Mouse (Mus musculus): ENCODE measurements around the gene Ifnk. TPM values are rescaled to one million over a fixed set of nuclear protein-coding genes. Genes with fewer than 3 reads are reported as not detected.

Gene Ifnk
- polyA plus RNA-seq, 1 experiment from 2014 or later, result 0.56 TPM

GRCm38 (mm10) chr4:35156751-35157611 lies 5.1 kb downstream of the Ifnk start, which contains the start of gene Mob3b:
Gene Mob3b (minus strand): TSS chr4:35157484.
- H3K4me2 ChIP-seq (ENCODE audit: low read depth, low read length, severe bottlenecking), result peak within 1 kb of the TSS; percentile 85
- peak within 1 kb of the TSS; percentile 78 for H3K27ac ChIP-seq (ENCODE audit: low read depth, low read length)
- WGBS, result under 1% methylated on average over 50 of the region's 50 CpGs
- peak within 1 kb of the TSS; percentile 60 for H3K4me3 ChIP-seq (ENCODE audit: low read depth, low read length)
- no peaks in the 10 kb centered on the region for H3K9me3 ChIP-seq (ENCODE audit: control insufficient read depth, low read length)
- H3K27me3 ChIP-seq (ENCODE audit: control insufficient read depth, insufficient read depth, low read length), result no peaks in the 10 kb centered on the region
- ATAC-seq (replicated peaks; ENCODE audit: low FRiP score), result peak; percentile 81
- peak within 1 kb of the TSS; percentile 83 for H3K9ac ChIP-seq (ENCODE audit: low read length)
- H3K4me1 ChIP-seq (replicated peaks; ENCODE audit: control insufficient read depth, insufficient read depth, low read length), result no peaks in the 10 kb centered on the region; the same call in 1 of the 2 replicates
- peak; percentile 94 for DNase-seq (ENCODE audit: low spot score)
- no peaks in the 10 kb centered on the region for H3K36me3 ChIP-seq (ENCODE audit: control insufficient read depth, insufficient read depth, low read length)

GRCm38 (mm10) chr4:35157815-35158214 lies 6.0 kb downstream of the Ifnk start:
- no peak overlapping the region for H3K9ac ChIP-seq (ENCODE audit: low read length)
- no peaks in the 10 kb centered on the region for H3K27me3 ChIP-seq (ENCODE audit: control insufficient read depth, insufficient read depth, low read length)
- no peak overlapping the region for H3K4me2 ChIP-seq (ENCODE audit: low read depth, low read length, severe bottlenecking)
- H3K4me1 ChIP-seq (replicated peaks; ENCODE audit: control insufficient read depth, insufficient read depth, low read length), result no peaks in the 10 kb centered on the region; the same call in 1 of the 2 replicates
- H3K27ac ChIP-seq (ENCODE audit: low read depth, low read length), result no peak overlapping the region
- H3K4me3 ChIP-seq (ENCODE audit: low read depth, low read length), result no peak overlapping the region
- no peaks in the 10 kb centered on the region for H3K36me3 ChIP-seq (ENCODE audit: control insufficient read depth, insufficient read depth, low read length)
- DNase-seq (ENCODE audit: low spot score) (no peak), ATAC-seq (replicated peaks; ENCODE audit: low FRiP score) (no peak)
- 71% methylated on average over 11 of the region's 11 CpGs for WGBS
- no peaks in the 10 kb centered on the region for H3K9me3 ChIP-seq (ENCODE audit: control insufficient read depth, low read length)

GRCm38 (mm10) chr4:35165275-35165674 lies 13.4 kb downstream of the Ifnk start:
- DNase-seq (ENCODE audit: low spot score), result no peak
- no peak overlapping the region for H3K4me2 ChIP-seq (ENCODE audit: low read depth, low read length, severe bottlenecking)
- H3K4me3 ChIP-seq (ENCODE audit: low read depth, low read length), result no peak overlapping the region
- 84% methylated on average over 2 of the region's 2 CpGs for WGBS
- no peak for ATAC-seq (replicated peaks; ENCODE audit: low FRiP score)
- H3K4me1 ChIP-seq (replicated peaks; ENCODE audit: control insufficient read depth, insufficient read depth, low read length), result no peaks in the 10 kb centered on the region
- no peaks in the 10 kb centered on the region for H3K36me3 ChIP-seq (ENCODE audit: control insufficient read depth, insufficient read depth, low read length)
- H3K9ac ChIP-seq (ENCODE audit: low read length), result no peak overlapping the region
- no peaks in the 10 kb centered on the region for H3K9me3 ChIP-seq (ENCODE audit: control insufficient read depth, low read length)
- H3K27me3 ChIP-seq (ENCODE audit: control insufficient read depth, insufficient read depth, low read length), result no peaks in the 10 kb centered on the region
- no peak overlapping the region for H3K27ac ChIP-seq (ENCODE audit: low read depth, low read length)

- no peak for ATAC-seq (replicated peaks; ENCODE audit: low FRiP score)
- no peak for DNase-seq (ENCODE audit: low spot score)
- Histone ChIP-seq H3K36me3 (ENCODE audit: control insufficient read depth, insufficient read depth, low read length) (no peaks in the 10 kb centered on the region), H3K9ac (ENCODE audit: low read length) (no peak overlapping the region), H3K27me3 (ENCODE audit: control insufficient read depth, insufficient read depth, low read length) (no peaks in the 10 kb centered on the region), H3K4me2 (ENCODE audit: low read depth, low read length, severe bottlenecking) (no peak overlapping the region), H3K4me1 (replicated peaks; ENCODE audit: control insufficient read depth, insufficient read depth, low read length) (no peaks in the 10 kb centered on the region), H3K9me3 (ENCODE audit: control insufficient read depth, low read length) (no peaks in the 10 kb centered on the region), H3K4me3 (ENCODE audit: low read depth, low read length) (no peak overlapping the region), H3K27ac (ENCODE audit: low read depth, low read length) (no peak overlapping the region)
- 77% methylated on average over 3 of the region's 3 CpGs for WGBS
Measured at GRCm38 (mm10) chr4:35165947-35166346, 14.1 kb downstream of the Ifnk start.

GRCm38 (mm10) chr4:35167855-35168254 lies 16.0 kb downstream of the Ifnk start:
- ATAC-seq (replicated peaks; ENCODE audit: low FRiP score) (no peak), DNase-seq (ENCODE audit: low spot score) (no peak)
- Histone ChIP-seq H3K27ac (ENCODE audit: low read depth, low read length) (no peak overlapping the region), H3K36me3 (ENCODE audit: control insufficient read depth, insufficient read depth, low read length) (no peaks in the 10 kb centered on the region), H3K9me3 (ENCODE audit: control insufficient read depth, low read length) (no peaks in the 10 kb centered on the region), H3K4me1 (replicated peaks; ENCODE audit: control insufficient read depth, insufficient read depth, low read length) (no peaks in the 10 kb centered on the region), H3K27me3 (ENCODE audit: control insufficient read depth, insufficient read depth, low read length) (no peaks in the 10 kb centered on the region), H3K9ac (ENCODE audit: low read length) (no peak overlapping the region), H3K4me2 (ENCODE audit: low read depth, low read length, severe bottlenecking) (no peak overlapping the region), H3K4me3 (ENCODE audit: low read depth, low read length) (no peak overlapping the region)
- 85% methylated on average over 5 of the region's 5 CpGs for WGBS

- no peaks in the 10 kb centered on the region for H3K36me3 ChIP-seq (ENCODE audit: control insufficient read depth, insufficient read depth, low read length)
Measured at GRCm38 (mm10) chr4:35169571-35170125, 17.8 kb downstream of the Ifnk start.

GRCm38 (mm10) chr4:35172471-35172870 lies 20.6 kb downstream of the Ifnk start:
- Histone ChIP-seq H3K9ac (ENCODE audit: low read length) (no peak overlapping the region), H3K4me1 (replicated peaks; ENCODE audit: control insufficient read depth, insufficient read depth, low read length) (no peaks in the 10 kb centered on the region), H3K27me3 (ENCODE audit: control insufficient read depth, insufficient read depth, low read length) (no peaks in the 10 kb centered on the region), H3K27ac (ENCODE audit: low read depth, low read length) (no peak overlapping the region), H3K36me3 (ENCODE audit: control insufficient read depth, insufficient read depth, low read length) (no peaks in the 10 kb centered on the region), H3K4me3 (ENCODE audit: low read depth, low read length) (no peak overlapping the region), H3K9me3 (ENCODE audit: control insufficient read depth, low read length) (no peaks in the 10 kb centered on the region), H3K4me2 (ENCODE audit: low read depth, low read length, severe bottlenecking) (no peak overlapping the region)
- DNase-seq (ENCODE audit: low spot score) (no peak), ATAC-seq (replicated peaks; ENCODE audit: low FRiP score) (no peak)
- 85% methylated on average over 2 of the region's 2 CpGs for WGBS

More at GRCm38 (mm10) chr4:35169571-35170125, 17.8 kb downstream of the Ifnk start:
- 84% methylated on average over 13 of the region's 13 CpGs for WGBS
- no peaks in the 10 kb centered on the region for H3K9me3 ChIP-seq (ENCODE audit: control insufficient read depth, low read length)
- no peak overlapping the region for H3K27ac ChIP-seq (ENCODE audit: low read depth, low read length)
- DNase-seq (ENCODE audit: low spot score) (no peak), ATAC-seq (replicated peaks; ENCODE audit: low FRiP score) (no peak)
- no peak overlapping the region for H3K4me2 ChIP-seq (ENCODE audit: low read depth, low read length, severe bottlenecking)
- no peaks in the 10 kb centered on the region for H3K27me3 ChIP-seq (ENCODE audit: control insufficient read depth, insufficient read depth, low read length)
- H3K9ac ChIP-seq (ENCODE audit: low read length), result no peak overlapping the region
- H3K4me1 ChIP-seq (replicated peaks; ENCODE audit: control insufficient read depth, insufficient read depth, low read length), result no peaks in the 10 kb centered on the region
- H3K4me3 ChIP-seq (ENCODE audit: low read depth, low read length), result no peak overlapping the region

- H3K27me3 ChIP-seq (ENCODE audit: control insufficient read depth, insufficient read depth, low read length), result no peaks in the 10 kb centered on the region
- no peak overlapping the region for H3K9ac ChIP-seq (ENCODE audit: low read length)
- no peak for ATAC-seq (replicated peaks; ENCODE audit: low FRiP score)
- no peak overlapping the region for H3K27ac ChIP-seq (ENCODE audit: low read depth, low read length)
- H3K4me1 ChIP-seq (replicated peaks; ENCODE audit: control insufficient read depth, insufficient read depth, low read length), result no peaks in the 10 kb centered on the region
- no peaks in the 10 kb centered on the region for H3K36me3 ChIP-seq (ENCODE audit: control insufficient read depth, insufficient read depth, low read length)
- 74% methylated on average over 1 of the region's 1 CpGs for WGBS
- H3K4me3 ChIP-seq (ENCODE audit: low read depth, low read length), result no peak overlapping the region
- H3K4me2 ChIP-seq (ENCODE audit: low read depth, low read length, severe bottlenecking), result no peak overlapping the region
- DNase-seq (ENCODE audit: low spot score), result peak; percentile 24
- no peaks in the 10 kb centered on the region for H3K9me3 ChIP-seq (ENCODE audit: control insufficient read depth, low read length)
Measured at GRCm38 (mm10) chr4:35173551-35173950, 21.7 kb downstream of the Ifnk start.
